ENCODE assay signal across 8 mouse cellular contexts in genomic region chr8:107293641-107294628, GRCm38 (mm10). TPM values are rescaled to one million over a fixed set of nuclear protein-coding genes. Genes with fewer than 3 reads are reported as not detected.
DNase-seq lines count a peak whose midpoint lies in the region; ATAC-seq and TF ChIP-seq lines count a peak whose summit lies in the region.

No protein-coding gene starts in this region.

- H3K36me3 ChIP-seq in forebrain, postnatal 0 days (ENCODE audit: insufficient read depth) = no peaks in the 10 kb centered on the region
- peaks cover 4% of the 10 kb centered on the region; the same call in 1 of the 2 replicates for H3K36me3 ChIP-seq in hindbrain, embryonic 10.5 days
- H3K36me3 ChIP-seq in lung, embryonic 16.5 days (ENCODE audit: control insufficient read depth, insufficient read depth, low read length) = no peaks in the 10 kb centered on the region

- no peaks in the 10 kb centered on the region for H3K27me3 ChIP-seq in cerebellum, adult 2 months (ENCODE audit: control insufficient read depth, insufficient read depth, low read length)
- H3K27me3 ChIP-seq in forebrain, postnatal 0 days (ENCODE audit: insufficient read depth, low read length) = no peaks in the 10 kb centered on the region
- no peaks in the 10 kb centered on the region for H3K27me3 ChIP-seq in hindbrain, embryonic 10.5 days (ENCODE audit: insufficient read depth, poor library complexity, severe bottlenecking)
- H3K27me3 ChIP-seq in lung, embryonic 16.5 days (ENCODE audit: control insufficient read depth, insufficient read depth, low read depth, low read length) = no peaks in the 10 kb centered on the region

- peak; percentile 67 for ATAC-seq in forebrain, postnatal 0 days
- ATAC-seq in lung, embryonic 16.5 days (ENCODE audit: low read depth) = peak; percentile 55

- H3K4me2 ChIP-seq in forebrain, postnatal 0 days (ENCODE audit: low read depth) = peak overlapping the region; percentile 61
- H3K4me2 ChIP-seq in lung, embryonic 16.5 days (ENCODE audit: low read depth, low read length) = peak overlapping the region; percentile 77

- peak; percentile 60 for DNase-seq in MN1 (ENCODE audit: low spot score)
- DNase-seq in cerebellum, adult 2 months = peak; percentile 62 to 69
- DNase-seq in forebrain, postnatal 0 days = peak; percentile 16
- peak; percentile 54 for DNase-seq in hindbrain, embryonic 10.5 days (ENCODE audit: low spot score)
- peak; percentile 25 for DNase-seq in layer of hippocampus, adult 9-11 months
- DNase-seq in retina, postnatal 1 day = peak; percentile 61
- DNase-seq in urinary bladder, postnatal 25 days (ENCODE audit: low spot score) = peak; percentile 57

- TF ChIP-seq CTCF in cerebellum, adult 2 months (IDR thresholded peaks at IDR 0.05; ENCODE audit: borderline replicate concordance, insufficient read depth, low read depth, low read length) = no peak
- TF ChIP-seq CTCF in forebrain, postnatal 0 days (IDR thresholded peaks at IDR 0.05; ENCODE audit: low read depth) = no peak

- peak overlapping the region; percentile 92 for H3K9ac ChIP-seq in forebrain, postnatal 0 days
- peak overlapping the region; percentile 90 for H3K9ac ChIP-seq in lung, embryonic 16.5 days (ENCODE audit: low read length)

- H3K27ac ChIP-seq in cerebellum, adult 2 months (ENCODE audit: insufficient read depth, low read length) = peak overlapping the region; percentile 73
- H3K27ac ChIP-seq in forebrain, postnatal 0 days (ENCODE audit: low read depth, low read length) = peak overlapping the region; percentile 94
- peak overlapping the region; percentile 98 for H3K27ac ChIP-seq in hindbrain, embryonic 10.5 days
- H3K27ac ChIP-seq in lung, embryonic 16.5 days (ENCODE audit: low read length) = peak overlapping the region; percentile 94

- H3K4me1 ChIP-seq in cerebellum, adult 2 months (ENCODE audit: control insufficient read depth, insufficient read depth, low read length) = no peaks in the 10 kb centered on the region
- H3K4me1 ChIP-seq in forebrain, postnatal 0 days (ENCODE audit: insufficient read depth) = peaks cover 4% of the 10 kb centered on the region; the same call in 1 of the 2 replicates
- peaks cover 22% of the 10 kb centered on the region for H3K4me1 ChIP-seq in hindbrain, embryonic 10.5 days (replicated peaks)
- H3K4me1 ChIP-seq in lung, embryonic 16.5 days (replicated peaks; ENCODE audit: control insufficient read depth, insufficient read depth, low read length) = peaks cover 10% of the 10 kb centered on the region

- H3K4me3 ChIP-seq in cerebellum, adult 2 months (replicated peaks; ENCODE audit: insufficient read depth, low read depth, low read length) = peak overlapping the region; percentile 85
- peak overlapping the region; percentile 95 for H3K4me3 ChIP-seq in forebrain, postnatal 0 days (ENCODE audit: low read depth, low read length)
- peak overlapping the region; percentile 98 for H3K4me3 ChIP-seq in hindbrain, embryonic 10.5 days
- peak overlapping the region; percentile 81 for H3K4me3 ChIP-seq in lung, embryonic 16.5 days (ENCODE audit: low read length)

- 2% methylated on average over 76 of the region's 98 CpGs for WGBS in cerebellum, adult 2 months
- 1% methylated on average over 57 of the region's 98 CpGs for WGBS in forebrain, postnatal 0 days
- under 1% methylated on average over 79 of the region's 98 CpGs for WGBS in hindbrain, embryonic 10.5 days
- WGBS in lung, embryonic 16.5 days = 1% methylated on average over 53 of the region's 98 CpGs

- no peak for TF ChIP-seq POLR2A in cerebellum, adult 2 months (IDR thresholded peaks at IDR 0.05; ENCODE audit: borderline replicate concordance, insufficient read depth, low read length)

- H3K9me3 ChIP-seq in forebrain, postnatal 0 days (ENCODE audit: low read length) = no peaks in the 10 kb centered on the region
- no peaks in the 10 kb centered on the region for H3K9me3 ChIP-seq in hindbrain, embryonic 10.5 days
- H3K9me3 ChIP-seq in lung, embryonic 16.5 days (ENCODE audit: control insufficient read depth, low read length) = no peaks in the 10 kb centered on the region

RNA-seq across cellular contexts. Expression of gene Nfat5, which starts 0.7 kb away (rescaled TPM):
- 37.5 and 41.1 TPM in 2 replicates for polyA plus RNA-seq in cerebellum, adult 2 months (2012; rRNA removed)
- 13.5 and 22.1 TPM in 2 replicates for total RNA-seq in forebrain, postnatal 0 days (2014; rRNA removed)
- polyA plus RNA-seq in forebrain, postnatal 0 days (2015; fragmentation: Nextera tagmentation; extraction: Ambion mirVana) = 1.2 and 4.2 TPM in 2 replicates
- 8.7 and 9.9 TPM in 2 replicates for polyA plus RNA-seq in hindbrain, embryonic 10.5 days (2016; fragmentation: Nextera tagmentation; extraction: Ambion mirVana)
- polyA plus RNA-seq in lung, embryonic 16.5 days (2015; fragmentation: Nextera tagmentation; extraction: Ambion mirVana) = 11.1 and 13.3 TPM in 2 replicates

Comparison
In these comparisons a context has a peak if more than half of its experiments do, and no peak if none do; other contexts are left out.
1. Peak in every context shown above with its lines: DNase-seq, ATAC-seq, H3K4me3 ChIP-seq and H3K27ac ChIP-seq.